Mouse (Mus musculus): Measurements from ENCODE around the gene Nrl.

The Nrl gene

GRCm38 (mm10) chr14:55524785-55525184 is at the start of gene Nrl:
Gene Nrl, minus strand, starts transcription at chr14:55524981.
- in situ Hi-C loops (cut with MboI; ENCODE audit: unreplicated experiment in 2 of 2): no loop called here

- in situ Hi-C loops (cut with MboI; ENCODE audit: unreplicated experiment in 2 of 2): no loop called here
Observed at GRCm38 (mm10) chr14:55571760-55572159, 47.0 kb upstream of the Nrl start.

GRCm38 (mm10) chr14:55570588-55570987 is 45.8 kb upstream of the Nrl start:
- in situ Hi-C loops (cut with MboI; ENCODE audit: unreplicated experiment in 2 of 2): no loop called here

- in situ Hi-C loops (cut with MboI; ENCODE audit: unreplicated experiment in 2 of 2): no loop called here
Observed at GRCm38 (mm10) chr14:55567496-55567895, 42.7 kb upstream of the Nrl start.

GRCm38 (mm10) chr14:55565748-55566147 is 41.0 kb upstream of the Nrl start:
- in situ Hi-C loops (cut with MboI; ENCODE audit: unreplicated experiment in 2 of 2): no loop called here

- in situ Hi-C loops (cut with MboI; ENCODE audit: unreplicated experiment in 2 of 2): no loop called here
Observed at GRCm38 (mm10) chr14:55563249-55563648, 38.5 kb upstream of the Nrl start.

- in situ Hi-C loops (cut with MboI; ENCODE audit: unreplicated experiment in 2 of 2): no loop called here
Observed at GRCm38 (mm10) chr14:55561860-55562259, 37.1 kb upstream of the Nrl start.

GRCm38 (mm10) chr14:55560202-55561073 is 35.7 kb upstream of the Nrl start, which contains the start of gene A730061H03Rik:
Gene A730061H03Rik, minus strand, starts transcription at chr14:55560406.
- in situ Hi-C loops (cut with MboI; ENCODE audit: unreplicated experiment in 2 of 2): no loop called here

GRCm38 (mm10) chr14:55559799-55560201 is 35.0 kb upstream of the Nrl start, which contains the start of gene Dcaf11:
Gene Dcaf11, plus strand, starts transcription at chr14:55560006.
- in situ Hi-C loops (cut with MboI; ENCODE audit: unreplicated experiment in 2 of 2): loop anchor here (5.0 to 10.0 kb wide), 2 partner anchors 62 to 65 kb away; partner anchors contain the start of gene Carmil3 (in 1 of the 2)

GRCm38 (mm10) chr14:55558740-55559448 is 34.1 kb upstream of the Nrl start:
- in situ Hi-C loops (cut with MboI; ENCODE audit: unreplicated experiment in 2 of 2): loop anchor here (5.0 to 10.0 kb wide), 2 partner anchors 62 to 64 kb away; partner anchors contain the start of gene Carmil3 (in 1 of the 2)

- in situ Hi-C loops (cut with MboI; ENCODE audit: unreplicated experiment in 2 of 2): loop anchor here (5.0 to 10.0 kb wide), 2 partner anchors 60 to 63 kb away; partner anchors contain the start of gene Carmil3 (in 1 of the 2)
Observed at GRCm38 (mm10) chr14:55557587-55557986, 32.8 kb upstream of the Nrl start.

- in situ Hi-C loops (cut with MboI; ENCODE audit: unreplicated experiment in 2 of 2): loop anchor here (5.0 to 10.0 kb wide), 2 partner anchors 60 to 62 kb away; partner anchors contain the start of gene Carmil3 (in 1 of the 2)
Observed at GRCm38 (mm10) chr14:55557003-55557402, 32.2 kb upstream of the Nrl start.

- in situ Hi-C loops (cut with MboI; ENCODE audit: unreplicated experiment in 2 of 2): loop anchor here (5.0 to 10.0 kb wide), 2 partner anchors 58 to 61 kb away; partner anchors contain the start of gene Carmil3 (in 1 of the 2)
Observed at GRCm38 (mm10) chr14:55555788-55556187, 31.0 kb upstream of the Nrl start.

GRCm38 (mm10) chr14:55554635-55555034 is 29.9 kb upstream of the Nrl start:
- in situ Hi-C loops (cut with MboI; ENCODE audit: unreplicated experiment in 2 of 2): loop anchor here (5.0 to 10.0 kb wide), 2 partner anchors 57 to 60 kb away; partner anchors contain the start of gene Carmil3 (in 1 of the 2)

GRCm38 (mm10) chr14:55551794-55552193 is 27.0 kb upstream of the Nrl start:
- in situ Hi-C loops (cut with MboI; ENCODE audit: unreplicated experiment in 2 of 2): loop anchor here in 1 of 2 experiments (10.0 kb wide), 1 partner anchor 57 kb away; the partner anchor contains the start of gene Carmil3

GRCm38 (mm10) chr14:55551347-55551746 is 26.6 kb upstream of the Nrl start:
- in situ Hi-C loops (cut with MboI; ENCODE audit: unreplicated experiment in 2 of 2): loop anchor here in 1 of 2 experiments (10.0 kb wide), 1 partner anchor 57 kb away; the partner anchor contains the start of gene Carmil3

- in situ Hi-C loops (cut with MboI; ENCODE audit: unreplicated experiment in 2 of 2): loop anchor here in 1 of 2 experiments (10.0 kb wide), 1 partner anchor 55 kb away; the partner anchor contains the start of gene Carmil3
Observed at GRCm38 (mm10) chr14:55550191-55550590, 25.4 kb upstream of the Nrl start.

GRCm38 (mm10) chr14:55544334-55544733 is 19.6 kb upstream of the Nrl start:
- in situ Hi-C loops (cut with MboI; ENCODE audit: unreplicated experiment in 2 of 2): no loop called here

GRCm38 (mm10) chr14:55542268-55542667 is 17.5 kb upstream of the Nrl start:
- in situ Hi-C loops (cut with MboI; ENCODE audit: unreplicated experiment in 2 of 2): no loop called here

- in situ Hi-C loops (cut with MboI; ENCODE audit: unreplicated experiment in 2 of 2): no loop called here
Observed at GRCm38 (mm10) chr14:55540787-55541321, 16.1 kb upstream of the Nrl start.

All from v-Abl transformed pro-B cells (cell line).